Mouse (Mus musculus) NIH3T3 (cell line): ENCODE measurements around the gene Phldb2.
A peak's percentile ranks its signal among the peaks of the same experiment; 100 is the strongest.

Source experiments
- DNase-seq: peaks from one replicate; pipeline ENCODE4 v3.0.0-alpha.2; 2012; ENCODE audit warnings: low read depth

The Phldb2 gene

DNA sequence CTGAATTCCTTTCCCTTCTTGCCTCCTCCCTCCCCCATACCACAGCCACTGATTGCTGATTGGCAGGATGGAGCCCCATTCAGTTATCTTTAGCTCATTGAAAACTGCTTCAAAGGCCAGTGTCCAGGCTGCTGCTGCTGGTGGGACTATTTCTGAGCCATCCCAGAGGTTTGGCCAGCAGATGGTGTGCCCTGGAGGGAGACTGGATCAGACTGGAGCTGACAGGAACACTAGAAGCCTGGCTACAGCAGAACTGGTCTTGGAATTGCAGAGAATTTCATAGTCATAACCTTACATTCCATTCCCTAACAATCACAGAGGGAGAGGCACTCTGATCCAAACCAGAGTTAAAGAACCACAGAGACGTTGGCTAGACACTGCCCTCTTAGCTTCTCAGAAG, 60.5 kb downstream of the Phldb2 start:
- peak; percentile 84 for DNase-seq

GRCm38 (mm10) chr16:45890471-45891200, 62.8 kb downstream of the Phldb2 start:
- DNase-seq: no peak

- DNase-seq: peak; percentile 37
Observed at GRCm38 (mm10) chr16:45889636-45890035, 63.8 kb downstream of the Phldb2 start.

DNA sequence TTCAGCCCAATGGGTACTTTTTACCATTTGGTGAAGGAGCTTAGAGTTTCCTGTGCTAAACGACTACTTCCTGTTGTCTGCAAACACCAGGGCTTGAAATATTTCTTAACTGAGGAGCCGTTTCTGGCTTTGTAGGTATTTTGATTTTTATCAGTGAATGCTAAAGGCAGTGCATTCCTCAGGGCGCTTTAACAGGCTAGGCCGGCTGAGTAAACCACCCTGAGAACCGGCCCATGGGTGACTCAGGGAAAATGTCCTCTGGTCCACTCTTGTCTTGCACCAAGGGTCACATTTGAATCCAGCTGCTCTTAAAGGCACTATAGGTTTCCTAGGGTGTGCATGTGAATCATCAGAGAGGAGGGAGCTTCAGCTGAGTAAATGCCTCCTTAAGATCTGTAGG, 66.8 kb downstream of the Phldb2 start:
- peak; percentile 59 for DNase-seq

DNA sequence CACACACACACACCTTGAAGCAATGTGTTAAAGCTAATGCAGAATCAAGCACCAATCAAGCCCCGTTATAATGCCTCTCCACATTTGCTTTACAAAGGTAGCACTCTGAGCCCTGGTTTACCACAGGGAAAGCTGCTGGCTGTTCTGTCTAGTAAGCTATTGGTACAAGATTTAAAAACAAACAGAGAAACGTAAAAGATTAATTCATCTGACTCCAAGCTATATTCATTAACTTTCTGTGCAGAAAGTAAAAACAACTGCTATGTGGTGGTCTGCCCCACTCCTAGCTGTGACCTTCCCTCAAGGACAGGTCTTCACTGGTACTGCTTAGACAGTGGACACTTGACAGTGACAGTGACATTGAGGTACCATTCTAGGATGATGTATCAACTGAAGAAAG, 69.2 kb downstream of the Phldb2 start:
- DNase-seq: no peak

DNA sequence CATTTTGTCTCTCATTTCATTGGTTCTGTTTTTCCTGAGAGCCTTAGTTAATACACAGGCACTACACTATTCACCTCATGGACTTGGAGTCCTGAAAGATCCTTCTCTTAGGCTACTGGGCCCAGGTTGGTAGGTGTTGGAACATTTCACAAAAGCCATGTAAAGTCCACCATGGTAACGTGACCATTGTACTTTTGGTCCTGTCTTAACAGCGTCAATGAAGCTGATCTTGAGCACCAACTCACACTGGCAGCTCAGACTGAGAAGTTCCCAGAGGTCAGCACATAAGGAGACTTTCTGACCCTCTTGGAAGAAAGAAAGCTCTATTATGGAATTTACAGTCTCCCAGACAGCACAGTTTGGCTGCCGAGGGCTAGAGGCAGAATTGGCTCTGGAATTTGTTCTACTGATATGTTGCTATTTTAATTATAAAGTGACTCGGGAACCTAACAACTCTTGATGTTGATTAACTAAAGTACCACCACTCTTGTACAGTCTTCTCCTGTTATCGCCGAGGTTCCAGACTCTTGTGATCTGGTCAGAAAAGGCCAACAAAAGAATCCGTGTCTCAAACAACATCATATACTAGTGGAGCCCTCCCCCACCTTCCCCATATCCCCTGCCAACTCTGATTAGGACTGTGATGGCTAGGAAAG, 72.1 kb downstream of the Phldb2 start:
- DNase-seq: no peak

- DNase-seq: no peak
Observed at GRCm38 (mm10) chr16:45880101-45880751, 73.2 kb downstream of the Phldb2 start.

- no peak for DNase-seq
Observed at GRCm38 (mm10) chr16:45877739-45878138, 75.7 kb downstream of the Phldb2 start.

GRCm38 (mm10) chr16:45877171-45877570, 76.2 kb downstream of the Phldb2 start:
- no peak for DNase-seq

- peak; percentile 30 for DNase-seq
Observed at GRCm38 (mm10) chr16:45873397-45873796, 80.0 kb downstream of the Phldb2 start.

DNA sequence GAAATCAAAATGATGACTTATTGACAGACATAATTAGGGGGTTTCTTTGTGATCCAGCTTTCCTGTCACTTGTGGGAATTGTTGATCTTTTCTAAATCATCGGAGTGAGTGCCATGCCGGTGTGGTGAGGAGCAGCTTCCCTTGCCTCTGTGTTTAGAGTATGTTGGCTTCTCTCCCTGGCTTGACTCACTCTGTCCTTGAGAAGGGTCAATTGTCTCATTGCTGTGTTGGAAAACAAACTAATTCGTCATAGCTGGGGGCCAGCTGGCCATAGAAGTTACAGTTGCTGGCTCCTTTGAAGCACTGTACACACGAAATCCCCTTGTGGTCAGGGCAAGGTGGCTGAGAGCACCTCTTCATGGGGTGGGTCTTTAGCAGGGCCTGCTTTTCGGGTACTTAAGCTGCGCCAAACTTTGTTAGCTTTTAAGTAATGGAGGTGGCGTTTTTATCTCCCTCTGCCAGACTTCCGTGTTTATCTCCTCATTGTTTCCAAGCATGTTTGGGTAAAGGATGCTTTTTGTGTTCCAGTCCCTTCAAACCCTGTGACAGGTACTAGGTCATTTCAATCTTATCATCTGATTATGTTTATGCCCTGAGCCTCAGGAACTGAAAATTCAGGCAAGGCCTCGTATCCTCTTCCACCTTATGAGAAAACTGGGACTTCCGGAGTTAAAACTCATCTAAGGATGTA, 82.0 kb downstream of the Phldb2 start:
- peak; percentile 60 for DNase-seq

GRCm38 (mm10) chr16:45870651-45871050, 82.7 kb downstream of the Phldb2 start:
- no peak for DNase-seq

DNA sequence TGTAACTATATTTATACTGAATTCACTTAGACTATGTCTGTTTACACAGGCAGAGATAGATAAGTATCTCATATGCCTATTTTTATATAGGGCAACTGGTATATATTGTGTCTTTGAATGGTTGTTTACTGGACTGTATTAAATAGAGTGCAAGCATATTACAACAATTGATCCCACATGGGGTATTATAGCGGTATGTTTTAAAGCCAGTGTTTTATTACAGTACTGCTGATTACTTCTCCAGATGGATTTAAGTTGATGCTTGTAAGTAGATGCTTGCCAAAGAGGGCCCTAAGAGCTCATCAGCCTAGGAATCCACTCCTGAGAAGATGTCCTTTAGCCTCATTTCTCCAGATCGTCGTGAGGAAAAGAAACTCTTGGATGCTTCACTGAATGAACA, 84.4 kb downstream of the Phldb2 start:
- DNase-seq: no peak

DNA sequence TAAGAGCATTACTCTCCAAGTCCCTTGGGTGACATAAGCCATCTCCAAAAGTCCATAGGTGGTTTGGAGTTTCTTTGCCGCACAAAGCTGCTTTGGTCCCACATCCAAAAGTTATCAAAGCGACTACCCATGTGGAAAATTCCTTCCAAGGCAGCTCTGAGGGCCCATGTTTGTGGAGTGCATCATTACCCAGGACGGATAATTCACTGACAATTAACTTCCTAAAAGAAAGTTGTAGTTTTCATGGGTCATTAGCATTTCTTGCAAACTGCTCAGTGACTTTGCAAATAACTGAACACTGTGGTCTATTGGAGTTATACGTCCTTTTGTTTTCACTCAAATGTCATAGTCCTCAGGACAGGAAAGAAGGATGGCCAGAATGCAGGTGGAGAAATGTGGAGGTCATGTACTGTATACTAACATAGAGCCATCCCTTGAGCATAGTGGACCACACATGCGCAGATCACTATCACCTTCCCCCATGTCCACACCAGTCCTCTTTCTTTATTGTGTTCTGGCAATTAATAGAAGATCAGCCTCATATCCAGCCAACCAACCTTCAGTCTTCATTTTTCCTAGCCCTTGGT, 96.0 kb downstream of the Phldb2 start:
- DNase-seq: no peak

DNA sequence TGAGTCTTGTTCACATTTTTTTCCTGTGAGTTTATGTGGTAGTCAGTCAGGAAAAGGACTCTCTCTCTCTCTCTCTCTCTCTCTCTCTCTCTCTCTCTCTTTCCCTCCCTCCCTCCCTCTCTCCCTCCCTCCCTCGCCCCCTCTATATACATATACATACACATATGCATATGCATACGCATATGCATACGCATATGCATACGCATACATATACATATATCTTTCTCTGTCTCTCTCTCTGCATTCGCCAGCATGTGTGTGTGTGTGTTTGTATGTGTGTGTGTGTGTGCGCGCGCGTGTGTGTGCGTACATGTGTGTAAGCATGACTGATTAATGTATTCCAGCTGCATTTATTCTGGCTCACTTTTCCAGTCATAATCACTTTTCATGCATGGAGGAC, 98.9 kb downstream of the Phldb2 start:
- no peak for DNase-seq

DNA sequence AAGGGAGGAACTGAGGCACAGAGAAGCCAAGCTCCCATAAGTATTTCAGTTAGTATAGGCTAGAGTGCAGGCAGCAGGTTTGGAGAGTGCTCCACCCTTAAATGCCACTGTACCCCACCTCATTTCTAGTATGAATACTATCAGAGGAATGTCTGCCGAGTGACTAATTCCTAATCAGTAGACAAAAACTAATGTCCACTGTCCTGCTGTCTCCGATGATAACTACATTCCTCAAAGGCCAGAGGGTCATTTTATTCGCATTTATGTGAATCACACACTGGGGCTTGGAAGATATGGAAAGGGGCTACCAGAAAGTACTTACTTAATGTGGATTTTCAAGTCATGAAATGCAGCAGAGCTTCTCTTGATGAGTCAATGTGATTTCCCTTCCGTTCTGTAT, 104.4 kb downstream of the Phldb2 start:
- DNase-seq: no peak

- peak; percentile 26 for DNase-seq
Observed at GRCm38 (mm10) chr16:45844875-45845274, 108.5 kb downstream of the Phldb2 start.

DNA sequence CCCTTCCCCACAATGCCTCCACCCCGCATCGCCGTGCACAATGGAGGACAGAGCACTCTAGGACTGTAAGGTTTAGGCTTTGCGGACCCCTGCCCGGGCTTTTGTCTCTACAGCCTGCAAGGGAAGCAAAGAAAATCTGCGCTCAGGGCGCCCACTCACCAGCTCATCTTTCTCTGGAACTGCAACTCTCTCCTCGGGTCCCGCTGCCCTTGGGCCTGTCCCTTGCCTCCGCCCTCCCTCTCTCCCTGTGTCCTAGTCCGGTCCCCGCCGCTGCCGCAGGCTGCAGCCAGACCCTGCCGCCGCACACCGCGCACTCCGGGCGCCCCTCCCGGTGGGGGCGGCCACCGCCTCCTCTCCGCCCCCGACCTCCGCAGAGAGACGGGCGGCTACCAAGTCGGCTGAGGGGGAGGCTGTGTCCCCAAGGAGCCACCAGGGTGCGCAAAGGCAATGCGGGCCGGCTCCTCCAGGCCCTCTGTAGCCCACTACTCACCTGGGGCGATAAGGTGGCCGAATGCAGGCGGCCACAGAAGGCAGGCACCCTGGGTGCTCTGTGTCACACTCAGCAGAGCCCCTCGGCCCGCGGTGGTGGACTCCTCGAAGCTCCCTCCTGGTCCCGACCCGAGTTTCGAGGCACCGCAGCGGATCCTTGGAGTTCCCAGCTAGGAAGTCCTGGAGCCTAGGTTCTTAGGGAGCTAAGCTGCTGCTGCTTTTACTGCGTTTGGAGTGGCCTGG, 109.2 kb downstream of the Phldb2 start:
- peak; percentile 85 for DNase-seq

DNA sequence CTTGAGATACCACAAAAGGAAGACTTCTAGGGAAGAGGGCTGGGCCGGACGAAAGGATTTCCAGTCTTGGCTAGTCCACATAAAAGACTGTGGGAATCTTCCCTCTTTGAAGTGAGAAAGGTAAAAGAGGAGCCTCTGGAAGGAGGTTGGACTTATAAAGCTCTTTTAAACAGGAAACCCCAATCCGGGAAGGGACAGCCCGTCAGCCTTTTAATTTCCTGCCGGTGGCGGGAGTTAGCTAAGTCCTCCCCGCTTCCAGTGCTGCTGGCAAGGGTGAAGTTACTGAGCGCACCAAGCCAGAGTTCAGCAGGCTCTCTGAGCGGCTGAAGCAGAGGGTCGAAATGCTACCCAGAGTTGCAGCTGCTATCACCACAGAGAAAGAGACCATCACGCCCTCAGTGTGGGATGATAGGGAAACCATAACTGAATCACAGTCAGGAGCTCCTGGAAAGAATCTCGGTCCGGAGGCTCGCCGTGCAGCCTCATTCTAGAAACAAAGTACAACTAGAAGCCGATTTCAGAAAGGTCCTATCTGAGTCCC, 110.0 kb downstream of the Phldb2 start:
- peak; percentile 61 for DNase-seq

DNA sequence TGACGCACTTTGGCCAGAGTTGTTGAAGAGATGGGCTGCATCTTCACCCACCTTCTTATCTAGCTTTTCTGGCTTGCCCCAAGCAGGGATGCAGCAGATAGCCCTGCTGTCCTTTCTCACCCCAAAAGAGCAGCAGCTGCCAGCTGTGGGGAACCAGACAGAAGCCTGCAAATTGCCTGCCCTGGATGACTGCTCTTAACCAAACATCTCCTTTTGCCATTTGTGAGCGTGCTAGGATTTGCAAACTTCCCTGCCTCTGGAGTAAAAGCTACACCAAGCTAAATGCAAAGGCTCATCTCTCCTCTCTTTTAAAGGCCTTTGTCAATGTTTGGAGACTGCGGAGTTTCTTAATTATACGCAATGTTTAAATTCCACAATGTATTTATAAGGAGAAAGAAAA, 111.0 kb downstream of the Phldb2 start:
- peak; percentile 24 for DNase-seq

DNA sequence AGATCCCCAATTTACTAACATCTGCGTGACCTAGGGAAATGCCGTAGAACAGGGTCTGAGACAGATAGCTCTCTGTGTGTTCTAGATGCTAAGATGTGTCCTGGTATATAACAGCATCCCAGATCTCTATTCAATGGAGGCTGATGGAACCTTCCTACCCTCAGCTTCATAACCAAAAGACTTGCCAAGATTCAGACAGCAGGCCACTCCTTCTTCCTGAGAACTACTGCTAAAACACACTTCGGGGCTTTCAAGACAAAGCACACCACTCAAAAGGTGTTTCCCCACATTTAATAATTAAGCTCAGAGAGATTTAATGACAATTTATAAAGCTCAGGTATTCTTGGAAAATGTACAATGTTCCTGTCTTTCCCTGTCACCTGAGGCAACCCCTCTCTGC, 111.6 kb downstream of the Phldb2 start:
- no peak for DNase-seq
